Mouse (Mus musculus): Measurements from ENCODE around the gene Clock. TPM values are rescaled to one million over a fixed set of nuclear protein-coding genes. Genes with fewer than 3 reads are reported as not detected.
A peak's percentile ranks its signal among the peaks of the same experiment; 100 is the strongest.

The Clock gene
- polyA plus RNA-seq, 1 experiment from 2014 or later, result 10.9 TPM

- Histone ChIP-seq H3K27ac (ENCODE audit: low read length) (peak overlapping the region; percentile 48; the same call in 1 of the 2 replicates), H3K4me3 (ENCODE audit: low read length) (no peak overlapping the region), H3K4me1 (ENCODE audit: control insufficient read depth, insufficient read depth, low read length) (peaks cover 25% of the 10 kb centered on the region), H3K36me3 (ENCODE audit: control insufficient read depth, insufficient read depth, low read length) (0 out of 2 replicates have a peak, but pooled peaks cover 3% of the 10 kb centered on the region), H3K9ac (ENCODE audit: low read depth, low read length) (no peak overlapping the region), H3K4me2 (ENCODE audit: low read depth, low read length) (no peak overlapping the region), H3K27me3 (replicated peaks; ENCODE audit: control insufficient read depth, insufficient read depth, low read length) (no peaks in the 10 kb centered on the region), H3K9me3 (ENCODE audit: control insufficient read depth, low read length) (no peaks in the 10 kb centered on the region)
- 63% methylated on average over 4 of the region's 4 CpGs for WGBS
- ATAC-seq, result peak; percentile 84
Observed at GRCm38 (mm10) chr5:76190609-76191008, 114.0 kb downstream of the Clock start.

- Histone ChIP-seq H3K4me3 (ENCODE audit: low read length) (no peak overlapping the region), H3K9me3 (ENCODE audit: control insufficient read depth, low read length) (no peaks in the 10 kb centered on the region), H3K4me2 (ENCODE audit: low read depth, low read length) (no peak overlapping the region), H3K9ac (ENCODE audit: low read depth, low read length) (no peak overlapping the region), H3K27ac (ENCODE audit: low read length) (no peak overlapping the region), H3K27me3 (replicated peaks; ENCODE audit: control insufficient read depth, insufficient read depth, low read length) (no peaks in the 10 kb centered on the region), H3K36me3 (ENCODE audit: control insufficient read depth, insufficient read depth, low read length) (no peaks in the 10 kb centered on the region), H3K4me1 (ENCODE audit: control insufficient read depth, insufficient read depth, low read length) (peaks cover 36% of the 10 kb centered on the region)
- ATAC-seq, result no peak
- WGBS, result 81% methylated on average over 5 of the region's 5 CpGs
Observed at GRCm38 (mm10) chr5:76187885-76188284, 116.7 kb downstream of the Clock start.

GRCm38 (mm10) chr5:76184286-76185080 lies 120.1 kb downstream of the Clock start:
- Histone ChIP-seq H3K27ac (ENCODE audit: low read length) (peak overlapping the region; percentile 96), H3K27me3 (replicated peaks; ENCODE audit: control insufficient read depth, insufficient read depth, low read length) (no peaks in the 10 kb centered on the region), H3K4me3 (ENCODE audit: low read length) (peak overlapping the region; percentile 95), H3K9me3 (ENCODE audit: control insufficient read depth, low read length) (no peaks in the 10 kb centered on the region), H3K36me3 (ENCODE audit: control insufficient read depth, insufficient read depth, low read length) (no peaks in the 10 kb centered on the region), H3K4me1 (ENCODE audit: control insufficient read depth, insufficient read depth, low read length) (peaks cover 27% of the 10 kb centered on the region), H3K4me2 (ENCODE audit: low read depth, low read length) (peak overlapping the region; percentile 89), H3K9ac (ENCODE audit: low read depth, low read length) (peak overlapping the region; percentile 98)
- 3% methylated on average over 38 of the region's 38 CpGs for WGBS
- peak; percentile 90 for ATAC-seq

- H3K27me3 ChIP-seq (replicated peaks; ENCODE audit: control insufficient read depth, insufficient read depth, low read length), result no peaks in the 10 kb centered on the region
- H3K4me2 ChIP-seq (ENCODE audit: low read depth, low read length), result peak within 1 kb of the TSS; percentile 89
- WGBS, result under 1% methylated on average over 55 of the region's 62 CpGs
- H3K36me3 ChIP-seq (ENCODE audit: control insufficient read depth, insufficient read depth, low read length), result no peaks in the 10 kb centered on the region
- peak within 1 kb of the TSS; percentile 96 for H3K27ac ChIP-seq (ENCODE audit: low read length)
- peak within 1 kb of the TSS; percentile 95 for H3K4me3 ChIP-seq (ENCODE audit: low read length)
- H3K4me1 ChIP-seq (ENCODE audit: control insufficient read depth, insufficient read depth, low read length), result peaks cover 22% of the 10 kb centered on the region
- peak within 1 kb of the TSS; percentile 98 for H3K9ac ChIP-seq (ENCODE audit: low read depth, low read length)
- H3K9me3 ChIP-seq (ENCODE audit: control insufficient read depth, low read length), result no peaks in the 10 kb centered on the region
- peak; percentile 98 for ATAC-seq
Observed at GRCm38 (mm10) chr5:76183750-76184261, 120.8 kb downstream of the Clock start, which contains the start of gene Tmem165. TSS of gene Tmem165 (plus strand) at chr5:76183880.

GRCm38 (mm10) chr5:76183043-76183749 lies 121.4 kb downstream of the Clock start:
- Histone ChIP-seq H3K4me3 (ENCODE audit: low read length) (peak overlapping the region; percentile 95), H3K4me2 (ENCODE audit: low read depth, low read length) (peak overlapping the region; percentile 89), H3K36me3 (ENCODE audit: control insufficient read depth, insufficient read depth, low read length) (no peaks in the 10 kb centered on the region), H3K27ac (ENCODE audit: low read length) (no peak overlapping the region), H3K9ac (ENCODE audit: low read depth, low read length) (peak overlapping the region; percentile 98), H3K27me3 (replicated peaks; ENCODE audit: control insufficient read depth, insufficient read depth, low read length) (no peaks in the 10 kb centered on the region), H3K4me1 (ENCODE audit: control insufficient read depth, insufficient read depth, low read length) (peaks cover 22% of the 10 kb centered on the region), H3K9me3 (ENCODE audit: control insufficient read depth, low read length) (no peaks in the 10 kb centered on the region)
- WGBS, result 38% methylated on average over 17 of the region's 17 CpGs
- ATAC-seq, result peak; percentile 72

- ATAC-seq, result no peak
- 66% methylated on average over 3 of the region's 3 CpGs for WGBS
- no peak overlapping the region for H3K4me3 ChIP-seq (ENCODE audit: low read length)
- no peak overlapping the region for H3K9ac ChIP-seq (ENCODE audit: low read depth, low read length)
- H3K27ac ChIP-seq (ENCODE audit: low read length), result no peak overlapping the region
- H3K27me3 ChIP-seq (replicated peaks; ENCODE audit: control insufficient read depth, insufficient read depth, low read length), result no peaks in the 10 kb centered on the region
- H3K9me3 ChIP-seq (ENCODE audit: control insufficient read depth, low read length), result no peaks in the 10 kb centered on the region
- H3K4me1 ChIP-seq (ENCODE audit: control insufficient read depth, insufficient read depth, low read length), result peaks cover 27% of the 10 kb centered on the region
- no peak overlapping the region for H3K4me2 ChIP-seq (ENCODE audit: low read depth, low read length)
- no peaks in the 10 kb centered on the region for H3K36me3 ChIP-seq (ENCODE audit: control insufficient read depth, insufficient read depth, low read length)
Observed at GRCm38 (mm10) chr5:76182326-76182725, 122.3 kb downstream of the Clock start.

- no peak overlapping the region for H3K4me3 ChIP-seq (ENCODE audit: low read length)
- ATAC-seq, result no peak
- H3K9me3 ChIP-seq (ENCODE audit: control insufficient read depth, low read length), result no peaks in the 10 kb centered on the region
- no peaks in the 10 kb centered on the region for H3K36me3 ChIP-seq (ENCODE audit: control insufficient read depth, insufficient read depth, low read length)
- H3K9ac ChIP-seq (ENCODE audit: low read depth, low read length), result no peak overlapping the region
- no peak overlapping the region for H3K27ac ChIP-seq (ENCODE audit: low read length)
- peaks cover 19% of the 10 kb centered on the region for H3K4me1 ChIP-seq (ENCODE audit: control insufficient read depth, insufficient read depth, low read length)
- H3K4me2 ChIP-seq (ENCODE audit: low read depth, low read length), result no peak overlapping the region
- 87% methylated on average over 5 of the region's 5 CpGs for WGBS
- H3K27me3 ChIP-seq (replicated peaks; ENCODE audit: control insufficient read depth, insufficient read depth, low read length), result no peaks in the 10 kb centered on the region
Observed at GRCm38 (mm10) chr5:76179791-76180190, 124.8 kb downstream of the Clock start.

- ATAC-seq, result no peak
- Histone ChIP-seq H3K9me3 (ENCODE audit: control insufficient read depth, low read length) (no peaks in the 10 kb centered on the region), H3K27ac (ENCODE audit: low read length) (no peak overlapping the region), H3K4me3 (ENCODE audit: low read length) (no peak overlapping the region), H3K27me3 (replicated peaks; ENCODE audit: control insufficient read depth, insufficient read depth, low read length) (no peaks in the 10 kb centered on the region), H3K4me2 (ENCODE audit: low read depth, low read length) (no peak overlapping the region), H3K4me1 (ENCODE audit: control insufficient read depth, insufficient read depth, low read length) (peaks cover 19% of the 10 kb centered on the region), H3K9ac (ENCODE audit: low read depth, low read length) (no peak overlapping the region), H3K36me3 (ENCODE audit: control insufficient read depth, insufficient read depth, low read length) (no peaks in the 10 kb centered on the region)
- 95% methylated on average over 5 of the region's 5 CpGs for WGBS
Observed at GRCm38 (mm10) chr5:76179171-76179570, 125.4 kb downstream of the Clock start.

GRCm38 (mm10) chr5:76177664-76178063 lies 126.9 kb downstream of the Clock start:
- Histone ChIP-seq H3K9me3 (ENCODE audit: control insufficient read depth, low read length) (no peaks in the 10 kb centered on the region), H3K36me3 (ENCODE audit: control insufficient read depth, insufficient read depth, low read length) (no peaks in the 10 kb centered on the region), H3K4me1 (ENCODE audit: control insufficient read depth, insufficient read depth, low read length) (peaks cover 15% of the 10 kb centered on the region), H3K27me3 (replicated peaks; ENCODE audit: control insufficient read depth, insufficient read depth, low read length) (no peaks in the 10 kb centered on the region), H3K4me2 (ENCODE audit: low read depth, low read length) (no peak overlapping the region), H3K9ac (ENCODE audit: low read depth, low read length) (no peak overlapping the region), H3K4me3 (ENCODE audit: low read length) (no peak overlapping the region), H3K27ac (ENCODE audit: low read length) (no peak overlapping the region)
- peak; percentile 78 for ATAC-seq
- 69% methylated on average over 7 of the region's 7 CpGs for WGBS

All from intestine, embryonic 16.5 days (tissue).